Mouse (Mus musculus) retina, postnatal 7 days (tissue): ENCODE results near the gene Gm12216.
A peak's percentile ranks its signal among the peaks of the same experiment; 100 is the strongest.

Source experiments
- DNase-seq: peaks from one replicate; pipeline ENCODE4 v3.0.0-alpha.2; 2012; ENCODE audit warnings: low read depth, low spot score

Gm12216 gene

GRCm38 (mm10) chr11:53742353-53742752 is 116.7 kb downstream of the Gm12216 start:
- DNase-seq = no peak

GRCm38 (mm10) chr11:53737573-53737946 is 121.5 kb downstream of the Gm12216 start:
- DNase-seq = no peak

DNA sequence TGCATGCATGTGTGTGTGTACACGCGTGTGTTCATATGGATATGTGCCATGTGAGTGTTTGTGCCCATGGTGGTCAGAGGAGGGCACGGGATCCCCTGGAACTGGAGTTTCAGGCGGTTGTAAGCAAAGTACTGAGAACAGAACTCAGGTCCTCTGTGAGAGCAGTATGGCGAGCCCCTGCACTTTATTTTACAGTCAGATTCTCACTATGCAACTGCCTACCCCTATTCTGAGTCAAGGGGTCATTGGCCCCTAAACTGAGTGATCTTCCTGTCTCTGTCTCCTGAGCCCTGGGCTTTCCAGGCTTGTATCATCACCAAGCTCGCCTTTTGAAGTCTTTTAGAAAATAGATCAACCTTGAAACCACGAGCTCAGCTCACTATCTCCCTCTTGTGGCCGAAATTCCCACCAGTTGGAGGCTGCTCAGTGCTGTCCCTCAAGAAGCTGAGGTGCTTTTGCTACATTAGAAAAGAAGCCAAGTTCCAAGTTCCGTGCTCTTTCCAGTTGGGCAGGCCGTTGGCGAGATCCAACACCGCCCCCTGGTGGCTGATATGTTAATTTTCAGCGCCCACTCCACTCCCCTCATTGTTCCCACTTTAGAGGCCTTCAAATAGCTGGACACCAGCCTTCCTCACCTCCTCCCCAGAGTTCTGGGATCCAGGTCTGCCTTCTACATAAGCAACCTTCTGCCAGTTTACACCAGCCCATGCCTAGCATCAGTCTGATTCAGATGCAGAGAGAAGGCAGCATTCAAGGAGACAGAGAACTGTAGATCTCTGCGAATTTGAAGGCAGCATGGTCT is 122.1 kb downstream of the Gm12216 start:
- peak; percentile 56 for DNase-seq

- DNase-seq = peak; percentile 64
These were observed 123.3 kb downstream of the Gm12216 start for GRCm38 (mm10) chr11:53735682-53736245.

DNA sequence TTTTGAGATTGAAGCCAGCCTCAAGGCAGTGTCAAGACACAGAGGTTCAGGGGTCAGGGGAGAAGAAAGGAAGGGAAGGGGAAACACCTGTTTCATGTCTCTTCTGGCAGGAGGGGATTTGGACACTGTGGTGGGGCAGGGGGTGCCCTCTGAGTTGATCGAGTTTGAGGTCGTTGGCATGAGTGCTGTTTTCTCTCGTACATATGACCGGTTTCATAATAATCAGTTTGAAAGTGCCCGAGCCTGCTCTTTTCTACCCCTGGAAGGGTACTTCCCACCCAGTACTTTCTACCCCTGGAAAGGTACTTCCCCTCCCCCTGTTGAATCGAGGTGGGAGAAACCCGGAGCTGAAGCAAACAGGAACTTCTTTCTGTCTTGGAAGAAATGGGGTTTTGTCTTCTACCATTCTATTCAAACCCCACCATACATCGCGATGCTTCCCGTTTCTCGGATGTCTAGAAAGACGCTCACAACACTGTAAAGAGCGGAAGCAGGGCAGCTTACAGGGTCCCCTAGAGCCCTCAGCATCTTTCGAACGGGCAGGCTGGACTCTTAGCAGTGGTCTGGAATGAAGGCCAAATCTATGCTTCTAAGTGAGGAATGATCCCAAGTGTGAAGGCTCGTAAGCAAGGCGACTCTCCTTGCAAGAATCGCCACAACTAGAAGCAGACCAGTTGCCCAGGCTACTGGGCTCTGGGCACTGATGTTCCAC is 123.9 kb downstream of the Gm12216 start:
- DNase-seq = no peak

GRCm38 (mm10) chr11:53734431-53734830 is 124.6 kb downstream of the Gm12216 start:
- DNase-seq = no peak

DNA sequence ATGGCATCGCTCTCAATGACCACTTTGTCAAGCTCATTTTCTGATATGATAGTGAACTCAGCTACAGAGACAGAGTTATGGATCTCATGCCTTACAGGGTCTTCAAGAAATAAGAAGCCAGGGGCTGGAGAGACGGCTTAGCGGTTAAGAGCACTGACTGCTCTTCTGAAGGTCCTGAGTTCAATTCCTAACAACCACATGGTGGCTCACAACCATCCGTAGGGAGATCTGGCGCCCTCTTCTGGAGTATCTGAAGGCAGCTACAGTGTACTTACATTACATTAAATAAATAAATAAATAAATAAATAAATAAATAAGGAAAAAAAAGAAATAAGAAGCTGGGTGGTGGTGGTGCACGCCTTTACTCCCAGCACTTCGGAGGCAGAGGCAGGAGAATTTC is 125.2 kb downstream of the Gm12216 start:
- no peak for DNase-seq
